Mouse (Mus musculus): ENCODE data around the gene Sf3b4.

DNA sequence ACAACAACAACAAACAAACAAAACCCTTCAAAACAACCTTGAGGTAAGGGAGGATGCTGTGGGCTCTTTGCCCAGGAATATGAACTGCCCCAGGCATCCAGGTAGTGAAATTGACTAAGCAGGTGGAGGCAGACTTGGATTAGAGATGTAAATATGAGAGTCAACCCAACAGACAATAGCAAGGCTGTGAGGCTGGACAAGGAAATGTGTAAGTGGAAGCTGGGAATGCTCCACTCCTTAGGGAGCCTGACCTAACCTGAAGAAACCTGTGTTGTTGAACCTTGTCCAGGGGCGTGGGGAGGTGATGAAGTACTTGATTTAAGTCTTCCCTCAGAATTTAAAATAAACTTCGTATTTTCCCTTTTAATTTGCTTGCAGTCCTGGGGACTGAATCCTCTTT, 6.8 kb downstream of the Sf3b4 start:
- TF ChIP-seq CTCF (IDR thresholded peaks at IDR 0.05; ENCODE audit: insufficient read depth, low read length) = no peak
- TF ChIP-seq POLR2A (IDR thresholded peaks at IDR 0.05; ENCODE audit: borderline replicate concordance, extremely low read depth, low read depth, low read length) = no peak

All from lung, adult 2 months (tissue).